Mouse (Mus musculus): ENCODE measurements at regions not wholly inside any gene's neighbourhood (a gene's known extent, or its start where the extent isn't known, plus 50 kb on each side); places are given as distances from the start of the nearest gene placed in this dataset.

GRCm38 (mm10) chr3:8734096-8734495 is 875.8 kb downstream of the Zfp704 start:
- Histone ChIP-seq H3K4me3 (no peak overlapping the region), H3K9ac (replicated peaks) (no peak overlapping the region), H3K4me1 (peaks cover 9% of the 10 kb centered on the region), H3K27ac (replicated peaks) (no peak overlapping the region), H3K9me3 (no peaks in the 10 kb centered on the region), H3K4me2 (replicated peaks) (no peak overlapping the region), H3K27me3 (peaks cover 3% of the 10 kb centered on the region; the same call in 1 of the 2 replicates), H3K36me3 (no peaks in the 10 kb centered on the region)
- no peak for ATAC-seq (ENCODE audit: low FRiP score, low read depth)
- 95% methylated on average over 3 of the region's 3 CpGs for WGBS

GRCm38 (mm10) chr3:8731398-8731797 is 878.5 kb downstream of the Zfp704 start:
- no peaks in the 10 kb centered on the region for H3K9me3 ChIP-seq
- 0 out of 2 replicates have a peak overlapping the region, but pooled peaks have one; percentile 21 for H3K9ac ChIP-seq (replicated peaks)
- WGBS: 80% methylated on average over 6 of the region's 6 CpGs
- H3K4me3 ChIP-seq: no peak overlapping the region
- H3K36me3 ChIP-seq: no peaks in the 10 kb centered on the region
- ATAC-seq (ENCODE audit: low FRiP score, low read depth): no peak
- no peak overlapping the region for H3K27ac ChIP-seq (replicated peaks)
- peaks cover 3% of the 10 kb centered on the region; the same call in 1 of the 2 replicates for H3K27me3 ChIP-seq
- H3K4me2 ChIP-seq (replicated peaks): no peak overlapping the region
- H3K4me1 ChIP-seq: peaks cover 5% of the 10 kb centered on the region

- 67% methylated on average over 4 of the region's 4 CpGs for whole genome bisulfite sequencing
- H3K36me3 ChIP-seq: no peaks in the 10 kb centered on the region
- no peak overlapping the region for H3K27ac ChIP-seq (replicated peaks)
- peaks cover 28% of the 10 kb centered on the region for H3K4me1 ChIP-seq
- H3K4me2 ChIP-seq (replicated peaks): no peak overlapping the region
- 0 out of 2 replicates have a peak, but pooled peaks cover 4% of the 10 kb centered on the region for H3K27me3 ChIP-seq
- ATAC-seq (ENCODE audit: low FRiP score, low read depth): no peak
- H3K9ac ChIP-seq (replicated peaks): no peak overlapping the region
- no peak overlapping the region for H3K4me3 ChIP-seq
- no peaks in the 10 kb centered on the region for H3K9me3 ChIP-seq
Measured at GRCm38 (mm10) chr3:8721628-8722594, 888.0 kb downstream of the Zfp704 start.

GRCm38 (mm10) chr3:8720586-8721100 is 889.2 kb downstream of the Zfp704 start:
- ATAC-seq (ENCODE audit: low FRiP score, low read depth): no peak
- Histone ChIP-seq H3K4me3 (no peak overlapping the region), H3K27me3 (peaks cover 14% of the 10 kb centered on the region), H3K36me3 (no peaks in the 10 kb centered on the region), H3K9me3 (no peaks in the 10 kb centered on the region), H3K4me2 (replicated peaks) (no peak overlapping the region), H3K4me1 (peaks cover 35% of the 10 kb centered on the region), H3K9ac (replicated peaks) (no peak overlapping the region), H3K27ac (replicated peaks) (no peak overlapping the region)
- WGBS: 67% methylated on average over 7 of the region's 7 CpGs

GRCm38 (mm10) chr3:8718206-8718605 is 891.7 kb downstream of the Zfp704 start:
- H3K9ac ChIP-seq (replicated peaks): no peak overlapping the region
- 9% methylated on average over 9 of the region's 9 CpGs for WGBS
- H3K4me3 ChIP-seq: no peak overlapping the region

GRCm38 (mm10) chr3:8717334-8717812 is 892.5 kb downstream of the Zfp704 start:
- Histone ChIP-seq H3K27ac (replicated peaks) (peak overlapping the region; percentile 76), H3K4me1 (peaks cover 35% of the 10 kb centered on the region), H3K27me3 (peaks cover 21% of the 10 kb centered on the region), H3K36me3 (no peaks in the 10 kb centered on the region), H3K9ac (replicated peaks) (peak overlapping the region; percentile 46), H3K4me2 (replicated peaks) (peak overlapping the region; percentile 58), H3K4me3 (peak overlapping the region; percentile 33), H3K9me3 (no peaks in the 10 kb centered on the region)
- WGBS: 1% methylated on average over 18 of the region's 18 CpGs
- peak; percentile 87 for ATAC-seq (ENCODE audit: low FRiP score, low read depth)

More at GRCm38 (mm10) chr3:8718206-8718605, 891.7 kb downstream of the Zfp704 start:
- ATAC-seq (ENCODE audit: low FRiP score, low read depth): peak; percentile 5; the same call in 1 of the 2 replicates
- peak overlapping the region; percentile 76; the same call in 1 of the 2 replicates for H3K27ac ChIP-seq (replicated peaks)
- no peaks in the 10 kb centered on the region for H3K36me3 ChIP-seq
- H3K4me2 ChIP-seq (replicated peaks): peak overlapping the region; percentile 58
- H3K4me1 ChIP-seq: peaks cover 35% of the 10 kb centered on the region
- H3K27me3 ChIP-seq: peaks cover 21% of the 10 kb centered on the region
- H3K9me3 ChIP-seq: no peaks in the 10 kb centered on the region

Measured in midbrain, embryonic 12.5 days (tissue).